Mouse (Mus musculus): ENCODE data around the gene Mpp3. TPM values are rescaled to one million over a fixed set of nuclear protein-coding genes. Genes with fewer than 3 reads are reported as not detected.
A peak's percentile ranks its signal among the peaks of the same experiment; 100 is the strongest.

Mpp3 gene
- polyA plus RNA-seq, 1 experiment from 2014 or later: 3.7 TPM

DNA sequence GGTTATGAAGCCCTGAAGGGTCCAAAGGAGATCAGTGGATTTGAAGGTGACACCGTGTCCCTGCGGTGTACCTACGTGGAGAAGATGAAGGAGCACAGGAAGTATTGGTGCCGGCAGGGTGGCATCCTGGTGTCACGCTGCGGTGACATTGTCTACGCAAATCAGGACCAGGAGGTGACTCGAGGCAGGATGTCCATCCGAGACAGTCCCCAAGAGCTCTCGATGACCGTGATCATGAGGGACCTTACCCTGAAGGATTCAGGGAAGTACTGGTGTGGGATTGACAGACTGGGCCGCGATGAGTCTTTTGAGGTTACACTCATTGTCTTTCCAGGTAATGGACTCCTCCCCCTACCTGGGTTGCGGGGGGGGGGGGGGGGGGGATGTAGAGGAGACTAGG, 14.7 kb upstream of the Mpp3 start:
- Histone ChIP-seq H3K4me3 (ENCODE audit: low read length) (no peak overlapping the region), H3K27ac (ENCODE audit: low read length) (no peak overlapping the region), H3K9me3 (ENCODE audit: control insufficient read depth, low read length) (no peaks in the 10 kb centered on the region), H3K4me2 (ENCODE audit: low read depth, low read length) (no peak overlapping the region), H3K27me3 (ENCODE audit: control insufficient read depth, insufficient read depth, low read depth, low read length) (no peaks in the 10 kb centered on the region), H3K9ac (ENCODE audit: low read length) (no peak overlapping the region), H3K36me3 (ENCODE audit: control insufficient read depth, insufficient read depth, low read length) (no peaks in the 10 kb centered on the region), H3K4me1 (replicated peaks; ENCODE audit: control insufficient read depth, insufficient read depth, low read length) (peaks cover 5% of the 10 kb centered on the region; the same call in 1 of the 2 replicates)
- no peak for ATAC-seq (ENCODE audit: low read depth)
- WGBS: 90% methylated on average over 13 of the region's 14 CpGs

- no peak within 1 kb of the TSS for H3K4me3 ChIP-seq (ENCODE audit: low read length)
- H3K4me2 ChIP-seq (ENCODE audit: low read depth, low read length): no peak within 1 kb of the TSS
- H3K9me3 ChIP-seq (ENCODE audit: control insufficient read depth, low read length): no peaks in the 10 kb centered on the region
- no peak within 1 kb of the TSS for H3K9ac ChIP-seq (ENCODE audit: low read length)
- H3K27me3 ChIP-seq (ENCODE audit: control insufficient read depth, insufficient read depth, low read depth, low read length): no peaks in the 10 kb centered on the region
- ATAC-seq (ENCODE audit: low read depth): no peak
- H3K27ac ChIP-seq (ENCODE audit: low read length): no peak within 1 kb of the TSS
- H3K4me1 ChIP-seq (replicated peaks; ENCODE audit: control insufficient read depth, insufficient read depth, low read length): peaks cover 5% of the 10 kb centered on the region; the same call in 1 of the 2 replicates
- H3K36me3 ChIP-seq (ENCODE audit: control insufficient read depth, insufficient read depth, low read length): no peaks in the 10 kb centered on the region
- WGBS: 57% methylated on average over 5 of the region's 5 CpGs
Measured at GRCm38 (mm10) chr11:102041350-102041949, 13.2 kb upstream of the Mpp3 start, which contains the start of gene Cd300lg. TSS of gene Cd300lg (plus strand) at chr11:102041509.

DNA sequence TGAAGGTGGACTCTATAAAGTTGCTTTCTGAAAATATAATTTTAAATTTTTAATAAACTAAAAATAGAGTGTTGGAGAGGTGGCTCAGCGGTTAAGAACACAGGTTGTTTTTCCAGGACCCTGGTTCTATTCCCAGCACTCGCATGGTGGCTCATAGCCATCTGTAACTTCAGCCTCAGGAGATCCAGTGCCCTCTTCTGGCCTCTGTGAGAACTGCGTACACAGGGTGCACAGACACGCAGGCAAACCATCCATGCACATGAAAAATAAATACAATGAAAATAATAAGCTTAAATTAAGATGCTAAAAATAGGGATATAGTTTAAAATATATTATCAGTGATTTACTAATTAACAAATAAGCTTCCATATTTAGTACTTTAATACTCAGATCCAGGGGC, 12.4 kb upstream of the Mpp3 start:
- Histone ChIP-seq H3K27me3 (ENCODE audit: control insufficient read depth, insufficient read depth, low read depth, low read length) (no peaks in the 10 kb centered on the region), H3K9me3 (ENCODE audit: control insufficient read depth, low read length) (no peaks in the 10 kb centered on the region), H3K9ac (ENCODE audit: low read length) (no peak overlapping the region), H3K4me1 (replicated peaks; ENCODE audit: control insufficient read depth, insufficient read depth, low read length) (peaks cover 5% of the 10 kb centered on the region; the same call in 1 of the 2 replicates), H3K4me2 (ENCODE audit: low read depth, low read length) (no peak overlapping the region), H3K36me3 (ENCODE audit: control insufficient read depth, insufficient read depth, low read length) (no peaks in the 10 kb centered on the region), H3K27ac (ENCODE audit: low read length) (no peak overlapping the region), H3K4me3 (ENCODE audit: low read length) (no peak overlapping the region)
- 74% methylated on average over 4 of the region's 4 CpGs for WGBS
- no peak for ATAC-seq (ENCODE audit: low read depth)

DNA sequence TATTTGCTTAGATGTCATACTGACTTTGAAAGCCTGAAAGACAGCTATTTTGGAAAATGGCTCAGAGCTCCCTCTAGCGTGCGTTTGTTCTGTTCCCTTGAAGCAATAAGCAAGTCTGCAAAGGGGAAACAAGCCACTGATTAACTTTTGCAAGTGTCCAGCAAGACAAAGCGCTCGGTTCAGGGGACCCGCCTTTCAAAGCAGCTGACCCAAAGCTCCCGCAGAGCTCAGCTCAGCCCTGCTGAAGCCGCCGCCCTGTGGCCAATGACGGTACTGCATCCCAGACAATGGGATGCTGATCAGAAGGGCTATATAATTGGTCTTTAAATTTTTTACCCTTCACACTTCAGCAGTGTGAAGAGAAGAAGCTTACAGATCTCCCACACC, 11.9 kb upstream of the Mpp3 start:
- peak; percentile 96 for ATAC-seq (ENCODE audit: low read depth)
- Histone ChIP-seq H3K9me3 (ENCODE audit: control insufficient read depth, low read length) (no peaks in the 10 kb centered on the region), H3K27me3 (ENCODE audit: control insufficient read depth, insufficient read depth, low read depth, low read length) (no peaks in the 10 kb centered on the region), H3K27ac (ENCODE audit: low read length) (no peak overlapping the region), H3K4me2 (ENCODE audit: low read depth, low read length) (no peak overlapping the region), H3K4me3 (ENCODE audit: low read length) (no peak overlapping the region), H3K36me3 (ENCODE audit: control insufficient read depth, insufficient read depth, low read length) (no peaks in the 10 kb centered on the region), H3K9ac (ENCODE audit: low read length) (no peak overlapping the region), H3K4me1 (replicated peaks; ENCODE audit: control insufficient read depth, insufficient read depth, low read length) (peaks cover 5% of the 10 kb centered on the region; the same call in 1 of the 2 replicates)
- 0% methylated on average over 9 of the region's 9 CpGs for WGBS

DNA sequence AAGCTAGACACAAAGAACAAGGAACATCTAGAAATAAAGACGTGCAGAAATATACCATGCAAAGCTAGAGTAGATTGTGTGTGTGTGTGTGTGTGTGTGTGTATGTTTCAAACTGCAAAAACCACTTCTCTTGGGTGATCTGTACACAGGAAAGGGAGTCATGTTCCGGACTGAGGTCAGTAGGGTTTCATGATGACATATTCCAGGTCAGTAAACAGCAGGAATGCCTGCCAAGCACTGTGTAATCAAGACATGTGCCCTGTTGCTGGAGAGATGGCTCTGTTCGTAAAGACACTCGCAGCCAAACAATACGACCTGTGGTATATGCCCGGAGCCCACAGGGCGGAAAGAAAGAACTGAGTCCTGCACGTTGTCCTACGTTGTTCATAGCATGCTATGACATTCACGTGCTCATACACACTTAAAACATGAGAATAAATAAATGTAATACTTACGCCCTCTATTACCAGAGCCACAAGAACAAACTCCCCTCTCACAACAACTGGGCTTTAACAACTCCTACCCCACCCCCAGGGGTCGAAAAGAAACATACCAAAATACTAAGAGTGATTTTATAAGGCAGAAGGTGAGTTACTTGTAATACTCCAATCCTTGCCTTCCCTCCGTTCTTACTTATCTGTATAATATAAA, 11.4 kb upstream of the Mpp3 start:
- Histone ChIP-seq H3K27ac (ENCODE audit: low read length) (no peak overlapping the region), H3K9me3 (ENCODE audit: control insufficient read depth, low read length) (no peaks in the 10 kb centered on the region), H3K27me3 (ENCODE audit: control insufficient read depth, insufficient read depth, low read depth, low read length) (no peaks in the 10 kb centered on the region), H3K9ac (ENCODE audit: low read length) (no peak overlapping the region), H3K4me2 (ENCODE audit: low read depth, low read length) (no peak overlapping the region), H3K4me3 (ENCODE audit: low read length) (no peak overlapping the region), H3K4me1 (replicated peaks; ENCODE audit: control insufficient read depth, insufficient read depth, low read length) (peaks cover 5% of the 10 kb centered on the region; the same call in 1 of the 2 replicates), H3K36me3 (ENCODE audit: control insufficient read depth, insufficient read depth, low read length) (no peaks in the 10 kb centered on the region)
- no peak for ATAC-seq (ENCODE audit: low read depth)
- WGBS: 49% methylated on average over 13 of the region's 13 CpGs

DNA sequence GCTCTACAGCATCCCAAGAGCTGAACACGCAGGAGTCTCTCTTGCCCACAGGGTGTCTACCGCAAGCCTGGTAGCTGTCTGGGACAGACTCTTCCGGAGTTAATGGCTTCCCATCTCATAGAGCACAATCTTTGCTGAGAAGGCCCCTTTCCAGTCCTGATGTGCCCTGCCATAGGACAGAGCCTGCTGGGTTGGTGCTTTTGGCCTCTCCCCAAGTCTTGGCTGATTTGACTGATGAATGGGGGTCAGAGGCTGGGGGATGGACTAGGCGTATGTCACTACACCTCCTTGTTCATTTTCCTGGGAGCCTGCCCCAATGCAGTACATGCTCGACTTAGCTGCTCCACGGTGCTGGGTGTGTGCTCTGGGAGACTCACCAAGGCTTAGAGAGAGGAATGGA, 9.5 kb upstream of the Mpp3 start:
- no peak overlapping the region for H3K9ac ChIP-seq (ENCODE audit: low read length)
- no peak overlapping the region for H3K4me2 ChIP-seq (ENCODE audit: low read depth, low read length)
- H3K27me3 ChIP-seq (ENCODE audit: control insufficient read depth, insufficient read depth, low read depth, low read length): no peaks in the 10 kb centered on the region
- no peaks in the 10 kb centered on the region for H3K9me3 ChIP-seq (ENCODE audit: control insufficient read depth, low read length)
- no peak overlapping the region for H3K4me3 ChIP-seq (ENCODE audit: low read length)
- no peak for ATAC-seq (ENCODE audit: low read depth)
- 68% methylated on average over 6 of the region's 6 CpGs for WGBS
- no peaks in the 10 kb centered on the region for H3K36me3 ChIP-seq (ENCODE audit: control insufficient read depth, insufficient read depth, low read length)
- peaks cover 5% of the 10 kb centered on the region; the same call in 1 of the 2 replicates for H3K4me1 ChIP-seq (replicated peaks; ENCODE audit: control insufficient read depth, insufficient read depth, low read length)
- no peak overlapping the region for H3K27ac ChIP-seq (ENCODE audit: low read length)

GRCm38 (mm10) chr11:102036336-102036735, 8.1 kb upstream of the Mpp3 start:
- H3K27ac ChIP-seq (ENCODE audit: low read length): no peak overlapping the region
- H3K27me3 ChIP-seq (ENCODE audit: control insufficient read depth, insufficient read depth, low read depth, low read length): no peaks in the 10 kb centered on the region
- ATAC-seq (ENCODE audit: low read depth): no peak
- no peak overlapping the region for H3K9ac ChIP-seq (ENCODE audit: low read length)
- H3K4me3 ChIP-seq (ENCODE audit: low read length): no peak overlapping the region
- 63% methylated on average over 7 of the region's 7 CpGs for WGBS
- H3K36me3 ChIP-seq (ENCODE audit: control insufficient read depth, insufficient read depth, low read length): no peaks in the 10 kb centered on the region
- peaks cover 5% of the 10 kb centered on the region; the same call in 1 of the 2 replicates for H3K4me1 ChIP-seq (replicated peaks; ENCODE audit: control insufficient read depth, insufficient read depth, low read length)
- H3K4me2 ChIP-seq (ENCODE audit: low read depth, low read length): no peak overlapping the region
- no peaks in the 10 kb centered on the region for H3K9me3 ChIP-seq (ENCODE audit: control insufficient read depth, low read length)

- ATAC-seq (ENCODE audit: low read depth): no peak
- no peaks in the 10 kb centered on the region; the same call in 1 of the 2 replicates for H3K27me3 ChIP-seq (ENCODE audit: control insufficient read depth, insufficient read depth, low read depth, low read length)
- no peak overlapping the region for H3K4me3 ChIP-seq (ENCODE audit: low read length)
- peaks cover 5% of the 10 kb centered on the region; the same call in 1 of the 2 replicates for H3K4me1 ChIP-seq (replicated peaks; ENCODE audit: control insufficient read depth, insufficient read depth, low read length)
- no peaks in the 10 kb centered on the region for H3K36me3 ChIP-seq (ENCODE audit: control insufficient read depth, insufficient read depth, low read length)
- no peak overlapping the region for H3K9ac ChIP-seq (ENCODE audit: low read length)
- no peaks in the 10 kb centered on the region for H3K9me3 ChIP-seq (ENCODE audit: control insufficient read depth, low read length)
- H3K4me2 ChIP-seq (ENCODE audit: low read depth, low read length): no peak overlapping the region
- no peak overlapping the region for H3K27ac ChIP-seq (ENCODE audit: low read length)
- 60% methylated on average over 5 of the region's 5 CpGs for WGBS
Measured at GRCm38 (mm10) chr11:102035456-102035960, 7.2 kb upstream of the Mpp3 start.

DNA sequence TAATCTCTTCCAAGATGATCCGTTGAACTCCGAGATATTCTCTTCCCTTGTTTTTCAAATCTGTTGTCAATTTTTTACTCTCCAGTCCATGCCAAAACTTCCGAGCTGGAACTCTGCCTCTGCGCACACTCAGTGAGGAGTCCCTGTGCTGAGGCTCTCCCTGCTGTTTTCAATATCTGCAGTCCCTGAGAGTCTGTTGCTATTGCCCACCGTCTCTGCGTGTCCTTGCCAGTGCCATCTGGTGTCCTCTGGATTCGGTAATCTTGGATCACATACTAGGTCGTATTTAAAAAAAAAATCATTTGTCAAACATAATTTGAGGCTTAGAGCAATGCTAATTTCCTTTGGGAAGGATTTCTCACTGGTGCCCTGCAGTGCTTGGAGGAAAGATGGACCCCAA, 6.6 kb upstream of the Mpp3 start:
- Histone ChIP-seq H3K27me3 (ENCODE audit: control insufficient read depth, insufficient read depth, low read depth, low read length) (no peaks in the 10 kb centered on the region; the same call in 1 of the 2 replicates), H3K9ac (ENCODE audit: low read length) (no peak overlapping the region), H3K9me3 (ENCODE audit: control insufficient read depth, low read length) (no peaks in the 10 kb centered on the region), H3K36me3 (ENCODE audit: control insufficient read depth, insufficient read depth, low read length) (no peaks in the 10 kb centered on the region), H3K4me1 (replicated peaks; ENCODE audit: control insufficient read depth, insufficient read depth, low read length) (peaks cover 4% of the 10 kb centered on the region; the same call in 1 of the 2 replicates), H3K27ac (ENCODE audit: low read length) (no peak overlapping the region), H3K4me2 (ENCODE audit: low read depth, low read length) (no peak overlapping the region), H3K4me3 (ENCODE audit: low read length) (no peak overlapping the region)
- WGBS: 61% methylated on average over 8 of the region's 8 CpGs
- no peak for ATAC-seq (ENCODE audit: low read depth)

Data from lung, embryonic 16.5 days (tissue).